Mouse (Mus musculus) lung, postnatal 0 days (tissue): ENCODE results near the gene Mxd4.

ENCODE experiments used
- CTCF ChIP-seq: IDR thresholded peaks from 2 replicates; pipeline ENCODE4 v1.5.1; 2016; ENCODE audit warnings: antibody characterized with exemption, mild to moderate bottlenecking
- EP300 ChIP-seq: IDR thresholded peaks from 2 replicates; pipeline ENCODE4 v1.6.1; 2016; ENCODE audit warnings: antibody characterized with exemption, mild to moderate bottlenecking, control low read depth

- TF ChIP-seq EP300 (no peak), CTCF (no peak)
Observed at GRCm38 (mm10) chr5:34195786-34196185, 8.3 kb upstream of the Mxd4 start.
